Mouse (Mus musculus) forebrain, embryonic 16.5 days (tissue): ENCODE results near the gene Ccnd2. TPM values are rescaled to one million over a fixed set of nuclear protein-coding genes. Genes with fewer than 3 reads are reported as not detected.

Experiments
- ATAC-seq: fragments of 200-750 bp; cut with Nextera tagmentation; 2 replicates; pipeline ENCODE4 v1.8.0; 2017; ENCODE audit warnings: mild to moderate bottlenecking, moderate library complexity
- H3K27ac ChIP-seq: fragments of 300-500 bp; sonication (generic); 2 replicates; pipeline ENCODE4 v1.5.1; 2014; ENCODE audit warnings: low read length, control low read depth
- H3K27me3 ChIP-seq: fragments of 300-500 bp; sonication (generic); replicated peaks from 2 replicates; pipeline ENCODE4 v1.6.1; 2014; ENCODE audit warnings: low read length; ENCODE audit not compliant: control insufficient read depth, insufficient read depth
- H3K36me3 ChIP-seq: fragments of 300-500 bp; sonication (generic); 2 replicates; pipeline ENCODE4 v1.6.1; 2014; ENCODE audit not compliant: control insufficient read depth, insufficient read depth
- H3K4me1 ChIP-seq: fragments of 300-500 bp; sonication (generic); replicated peaks from 2 replicates; pipeline ENCODE4 v1.6.1; 2014; ENCODE audit warnings: low read length; ENCODE audit not compliant: control insufficient read depth, insufficient read depth
- H3K4me2 ChIP-seq: fragments of 300-500 bp; sonication (generic); 2 replicates; pipeline ENCODE4 v1.6.1; 2014; ENCODE audit warnings: mild to moderate bottlenecking, low read length, control low read depth
- H3K4me3 ChIP-seq: fragments of 300-500 bp; sonication (generic); replicated peaks from 2 replicates; pipeline ENCODE4 v1.5.1; 2014; ENCODE audit warnings: mild to moderate bottlenecking, low read length, control low read depth
- H3K9ac ChIP-seq: fragments of 300-500 bp; sonication (generic); replicated peaks from 2 replicates; pipeline ENCODE4 v1.6.1; 2014; ENCODE audit warnings: low read depth, low read length, control low read depth
- H3K9me3 ChIP-seq: fragments of 300-500 bp; sonication (generic); 2 replicates; pipeline ENCODE4 v1.6.1; 2016; ENCODE audit warnings: low read length; ENCODE audit not compliant: control insufficient read depth
- WGBS: fragments of 180-500 bp; shearing (Covaris S2); extraction: QIAGEN DNeasy Blood & Tissue Kit; methylation state at CpG from one replicate; pipeline ENCODE4 v1.1.7; 2014; 5-methylcytosine and 5-hydroxymethylcytosine counted together
- polyA plus RNA-seq: library from polyadenylated mRNA; unstranded; fragments of >200 nt; fragmentation: Nextera tagmentation; extraction: Ambion mirVana; gene quantifications from 2 replicates; pipeline ENCODE4 v1.2.1, GENCODE M21; 2015

The Ccnd2 gene
- polyA plus RNA-seq, 1 experiment from 2014 or later: 1,169 TPM

GRCm38 (mm10) chr6:127104396-127105029 lies 47.5 kb downstream of the Ccnd2 start:
- no peak overlapping the region for H3K27ac ChIP-seq
- H3K9ac ChIP-seq: no peak overlapping the region
- 88% methylated on average over 7 of the region's 7 CpGs for WGBS
- no peaks in the 10 kb centered on the region for H3K27me3 ChIP-seq
- H3K4me2 ChIP-seq: no peak overlapping the region
- H3K4me3 ChIP-seq: no peak overlapping the region
- H3K4me1 ChIP-seq: peaks cover 12% of the 10 kb centered on the region
- H3K9me3 ChIP-seq: peaks cover 5% of the 10 kb centered on the region; the same call in 1 of the 2 replicates
- peaks cover 8% of the 10 kb centered on the region for H3K36me3 ChIP-seq
- no peak for ATAC-seq

DNA sequence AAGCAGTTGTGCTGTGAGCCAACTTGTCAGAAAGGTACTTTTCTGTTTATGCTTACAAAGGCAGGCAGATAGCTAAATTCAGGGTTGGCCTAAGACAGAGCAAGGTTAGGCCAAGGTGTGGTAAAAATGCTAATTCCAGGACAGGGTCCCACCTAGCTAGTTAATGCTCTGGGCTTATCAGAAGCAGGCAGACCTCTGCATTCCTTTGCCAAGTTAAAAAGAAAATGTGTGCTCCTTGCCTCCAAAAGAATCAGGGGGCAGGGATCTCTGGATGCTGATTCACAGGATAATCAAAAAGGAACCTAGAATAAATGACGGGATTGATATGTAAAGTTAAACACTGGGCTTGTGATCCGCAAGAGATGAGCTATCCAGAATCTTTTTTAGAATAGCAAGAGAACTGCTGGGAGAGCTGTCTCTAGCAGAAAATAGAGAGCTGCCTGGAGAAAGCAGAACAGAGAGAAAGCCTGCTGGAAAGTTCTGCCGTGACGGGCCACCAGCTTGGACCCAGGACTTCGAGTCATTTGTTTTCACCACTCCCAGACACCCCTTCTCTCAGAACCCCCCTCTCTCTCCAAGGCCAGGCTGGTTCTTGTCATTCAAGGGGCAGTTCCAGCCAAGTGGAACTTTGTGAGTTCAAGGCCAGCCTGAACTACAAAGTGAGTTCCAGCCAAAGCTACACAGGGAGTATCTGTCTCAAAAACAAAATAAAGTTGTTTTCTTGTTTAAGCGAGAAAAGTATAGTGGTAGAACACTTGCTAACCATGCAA lies 48.3 kb downstream of the Ccnd2 start:
- Histone ChIP-seq H3K4me1 (peaks cover 9% of the 10 kb centered on the region), H3K9me3 (peaks cover 5% of the 10 kb centered on the region; the same call in 1 of the 2 replicates), H3K27me3 (no peaks in the 10 kb centered on the region), H3K9ac (no peak overlapping the region), H3K4me3 (no peak overlapping the region), H3K27ac (no peak overlapping the region), H3K36me3 (peaks cover 8% of the 10 kb centered on the region), H3K4me2 (no peak overlapping the region)
- 91% methylated on average over 6 of the region's 6 CpGs for WGBS
- ATAC-seq: no peak

DNA sequence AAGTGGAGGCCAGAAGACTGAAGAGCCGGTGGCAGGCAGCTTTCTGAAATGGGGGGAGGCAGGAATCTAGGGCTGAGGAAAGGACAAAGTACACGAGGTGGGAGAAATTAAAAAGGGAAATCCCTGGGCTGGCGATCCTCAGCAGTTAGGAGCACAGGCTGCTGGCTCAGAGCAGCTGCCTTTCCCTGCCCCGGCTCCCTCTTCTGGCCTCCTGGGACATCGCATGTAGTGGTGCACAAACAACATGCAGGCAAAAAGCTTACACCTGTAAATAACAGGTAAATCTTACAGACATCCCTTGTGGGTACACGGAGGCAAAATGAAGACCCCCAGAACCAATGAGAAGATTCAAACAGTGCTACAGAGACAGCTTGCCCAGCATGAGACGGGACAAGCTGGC lies 57.4 kb downstream of the Ccnd2 start:
- WGBS: 64% methylated on average over 7 of the region's 7 CpGs
- Histone ChIP-seq H3K27ac (no peak overlapping the region), H3K36me3 (peaks cover 15% of the 10 kb centered on the region), H3K27me3 (no peaks in the 10 kb centered on the region), H3K4me3 (no peak overlapping the region), H3K9me3 (no peaks in the 10 kb centered on the region), H3K9ac (no peak overlapping the region), H3K4me1 (no peaks in the 10 kb centered on the region), H3K4me2 (no peak overlapping the region)
- no peak for ATAC-seq

GRCm38 (mm10) chr6:127086739-127087138 lies 65.3 kb downstream of the Ccnd2 start:
- WGBS: 57% methylated on average over 4 of the region's 4 CpGs
- peaks cover 12% of the 10 kb centered on the region for H3K36me3 ChIP-seq
- no peak for ATAC-seq

GRCm38 (mm10) chr6:127081820-127082219 lies 70.2 kb downstream of the Ccnd2 start:
- Histone ChIP-seq H3K4me1 (peaks cover 3% of the 10 kb centered on the region; the same call in 1 of the 2 replicates), H3K4me3 (no peak overlapping the region), H3K27ac (no peak overlapping the region), H3K36me3 (no peaks in the 10 kb centered on the region), H3K9me3 (peaks cover 2% of the 10 kb centered on the region; the same call in 1 of the 2 replicates), H3K4me2 (no peak overlapping the region), H3K9ac (no peak overlapping the region), H3K27me3 (0 out of 2 replicates have a peak, but pooled peaks cover 3% of the 10 kb centered on the region)
- ATAC-seq: no peak
- WGBS: 71% methylated on average over 6 of the region's 6 CpGs

More at GRCm38 (mm10) chr6:127086739-127087138, 65.3 kb downstream of the Ccnd2 start:
- H3K27me3 ChIP-seq: no peaks in the 10 kb centered on the region
- H3K4me2 ChIP-seq: no peak overlapping the region
- no peak overlapping the region for H3K4me3 ChIP-seq
- H3K27ac ChIP-seq: no peak overlapping the region
- no peaks in the 10 kb centered on the region for H3K4me1 ChIP-seq
- peaks cover 2% of the 10 kb centered on the region; the same call in 1 of the 2 replicates for H3K9me3 ChIP-seq
- H3K9ac ChIP-seq: no peak overlapping the region

GRCm38 (mm10) chr6:127079867-127080731 lies 71.9 kb downstream of the Ccnd2 start:
- Histone ChIP-seq H3K27ac (peak overlapping the region; percentile 72), H3K4me3 (peak overlapping the region; percentile 67), H3K4me2 (peak overlapping the region; percentile 96), H3K4me1 (peaks cover 3% of the 10 kb centered on the region; the same call in 1 of the 2 replicates), H3K36me3 (no peaks in the 10 kb centered on the region), H3K27me3 (0 out of 2 replicates have a peak, but pooled peaks cover 3% of the 10 kb centered on the region), H3K9me3 (peaks cover 2% of the 10 kb centered on the region; the same call in 1 of the 2 replicates), H3K9ac (peak overlapping the region; percentile 86)
- peak; percentile 95 for ATAC-seq
- WGBS: under 1% methylated on average over 56 of the region's 59 CpGs

Other genes starting within 250 kb of the Ccnd2 start
- 0.11 TPM in 1 of 2 replicates, not detected in the other for gene Dyrk4, start 230.4 kb downstream of the Ccnd2 start, polyA plus RNA-seq
- gene Rad51ap1, start 212.6 kb downstream of the Ccnd2 start, polyA plus RNA-seq: 29.5 and 29.9 TPM in 2 replicates
- 36.6 and 37.4 TPM in 2 replicates for gene D6Wsu163e, start 212.2 kb downstream of the Ccnd2 start, polyA plus RNA-seq
- gene Fgf6, start 136.6 kb downstream of the Ccnd2 start, polyA plus RNA-seq: not detected in 2 replicates
- 0.19 TPM in 1 of 2 replicates, not detected in the other for gene Fgf23, start 79.3 kb downstream of the Ccnd2 start, polyA plus RNA-seq
- gene Tigar, start 42.6 kb downstream of the Ccnd2 start, polyA plus RNA-seq: 8.2 and 9.2 TPM in 2 replicates